Mouse (Mus musculus): ENCODE measurements around the gene Glmp.
"Not testable (repeated sequence)": the region's sequence is repeated elsewhere in the genome, so short reads cannot be mapped to it uniquely, and the experiment has no call there.

Gene Glmp

DNA sequence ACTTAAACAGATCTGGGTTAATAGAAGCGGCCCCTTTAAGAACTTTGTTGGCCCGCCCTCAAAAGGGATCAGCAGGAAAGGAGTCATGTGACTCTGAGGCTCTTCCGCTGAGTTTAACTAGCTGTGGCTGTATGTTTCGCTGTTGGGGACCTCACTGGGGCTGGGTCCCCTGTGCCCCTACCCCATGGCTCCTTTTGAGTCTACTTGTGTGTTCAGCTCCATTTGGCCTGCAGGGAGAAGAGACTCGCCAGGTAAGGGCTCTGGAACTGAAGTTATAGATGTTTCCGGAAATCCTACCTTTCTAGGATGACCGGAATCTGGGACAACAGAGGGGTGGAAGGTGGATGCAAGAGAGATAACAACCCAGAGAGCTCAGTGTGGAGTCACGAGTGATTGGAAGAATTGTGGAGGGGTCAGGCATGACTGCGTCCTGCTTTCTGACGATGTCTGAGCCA is at the start of gene Glmp:
Gene Glmp, plus strand, starts transcription at position 73 of the 455 bp plus-strand sequence.
- peak; percentile 83 to 86 for DNase-seq

DNA sequence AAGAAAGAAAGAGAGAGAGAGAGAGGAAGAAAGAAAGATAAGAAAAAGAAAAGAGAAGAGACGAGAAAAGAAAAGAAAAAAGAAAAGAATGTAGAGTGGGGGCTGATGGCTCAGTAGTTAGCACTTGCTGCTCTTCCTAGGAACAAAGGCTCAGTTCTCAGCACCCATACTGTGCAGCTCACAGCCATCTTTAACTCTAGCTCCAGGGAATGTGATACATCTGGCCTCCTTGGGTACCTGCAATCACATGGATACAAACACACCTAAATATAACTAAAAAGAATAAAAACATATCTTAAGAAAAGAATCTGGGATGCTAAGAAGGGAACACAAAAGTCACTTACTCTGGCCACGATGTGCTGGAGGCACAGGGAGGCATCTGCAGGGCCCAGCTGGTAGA is 48.7 kb upstream of the Glmp start:
- DNase-seq: no peak

DNA sequence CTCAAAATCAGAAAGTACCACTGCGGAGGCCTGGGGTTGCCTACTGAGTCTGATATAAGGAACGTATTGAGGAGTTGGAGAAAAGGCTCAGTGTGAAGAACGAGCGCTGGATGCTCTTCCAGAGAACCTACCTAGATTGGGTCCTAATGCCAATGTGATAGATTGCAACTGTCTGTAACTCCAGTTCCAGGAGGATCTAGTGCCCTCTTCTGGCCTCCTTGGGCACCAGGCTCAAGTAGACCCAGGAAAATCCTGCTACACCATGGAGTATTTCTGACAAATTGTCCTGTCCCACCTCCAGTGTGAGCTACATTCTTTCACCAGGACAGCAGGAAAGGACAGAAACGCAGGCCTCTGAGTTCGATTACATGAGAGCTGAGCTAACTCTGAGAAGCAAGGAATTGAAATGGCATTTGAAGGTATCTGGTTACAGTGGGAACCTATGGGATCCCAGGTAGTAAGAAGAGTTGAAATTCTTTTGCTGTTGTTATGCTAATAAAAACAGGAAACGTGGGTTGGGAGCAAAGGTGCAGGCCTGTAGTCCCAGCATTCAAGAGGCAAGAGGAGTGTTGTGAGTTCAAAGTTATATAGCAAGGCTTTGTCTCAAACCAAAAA is 48.2 kb upstream of the Glmp start:
- peak in 1 of 2 experiments; percentile 49 for DNase-seq

- DNase-seq: no peak
Measured at GRCm38 (mm10) chr3:88280035-88280434, 44.8 kb upstream of the Glmp start.

DNA sequence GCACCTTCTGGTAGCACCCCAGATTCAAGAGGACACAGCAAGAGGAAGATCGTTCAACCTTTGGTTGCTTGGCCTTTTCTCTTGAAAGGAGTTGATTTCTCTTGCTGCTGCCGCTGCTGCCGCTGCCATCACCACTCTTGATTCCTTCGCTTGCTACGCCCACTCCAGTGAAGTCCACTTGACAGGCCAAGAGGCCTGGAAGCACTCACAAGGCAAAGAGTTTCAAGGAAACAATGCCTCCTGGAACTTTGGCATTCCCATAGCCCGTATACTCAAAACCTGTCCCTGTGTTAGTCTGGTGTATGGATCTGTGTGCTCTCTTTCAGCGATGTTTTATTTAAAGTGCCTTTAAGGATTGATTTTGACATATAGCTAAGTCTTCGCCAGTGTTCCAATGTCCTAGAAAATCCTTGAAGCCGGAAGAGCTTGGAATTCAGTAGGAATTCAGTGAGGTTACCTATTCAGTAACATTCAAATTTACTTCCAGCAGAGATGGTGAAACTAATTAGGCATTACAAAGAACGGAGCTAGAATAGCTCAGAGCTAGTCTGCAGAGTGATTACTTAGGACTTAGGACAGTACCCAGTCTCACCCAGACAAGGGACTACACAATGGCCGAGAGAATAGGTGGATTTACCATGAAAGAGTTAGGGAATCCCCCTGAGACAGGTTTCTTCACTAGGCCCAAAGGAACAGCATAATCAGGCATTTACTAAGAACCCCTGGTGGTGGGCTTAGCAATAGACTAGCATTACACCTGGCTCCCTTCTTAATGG is 43.5 kb upstream of the Glmp start:
- DNase-seq: not testable (repeated sequence)

GRCm38 (mm10) chr3:88284815-88285564 is 39.8 kb upstream of the Glmp start:
- not testable (repeated sequence) for DNase-seq

- not testable (repeated sequence) for DNase-seq
Measured at GRCm38 (mm10) chr3:88285565-88285895, 39.3 kb upstream of the Glmp start.

DNA sequence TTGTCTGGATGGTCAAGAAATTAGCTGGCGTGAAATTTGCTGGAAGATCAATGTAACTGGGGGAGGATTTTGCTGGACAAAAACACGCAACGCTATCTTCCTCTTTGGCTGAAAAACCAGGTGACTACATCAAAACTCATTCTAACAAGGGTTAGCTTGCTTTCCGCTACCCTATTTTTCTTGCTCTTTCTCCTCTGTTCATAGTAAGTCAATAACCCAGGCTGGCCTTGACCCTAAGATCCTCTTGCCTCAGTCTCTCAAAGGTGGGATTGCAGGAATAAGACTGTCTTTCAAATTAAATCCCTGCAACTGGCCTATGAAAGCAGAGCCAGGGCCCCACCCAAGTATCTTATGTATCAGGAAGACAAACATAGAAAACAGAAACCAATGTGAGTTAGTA is 37.7 kb upstream of the Glmp start, which contains the start of gene Gm38392:
Gene Gm38392, minus strand, starts transcription at position 101 of the 400 bp plus-strand sequence.
- DNase-seq: no peak

GRCm38 (mm10) chr3:88288133-88288713 is 36.6 kb upstream of the Glmp start:
- not testable (repeated sequence) for DNase-seq

GRCm38 (mm10) chr3:88291970-88292369 is 32.9 kb upstream of the Glmp start:
- DNase-seq: peak; percentile 28 to 46

DNA sequence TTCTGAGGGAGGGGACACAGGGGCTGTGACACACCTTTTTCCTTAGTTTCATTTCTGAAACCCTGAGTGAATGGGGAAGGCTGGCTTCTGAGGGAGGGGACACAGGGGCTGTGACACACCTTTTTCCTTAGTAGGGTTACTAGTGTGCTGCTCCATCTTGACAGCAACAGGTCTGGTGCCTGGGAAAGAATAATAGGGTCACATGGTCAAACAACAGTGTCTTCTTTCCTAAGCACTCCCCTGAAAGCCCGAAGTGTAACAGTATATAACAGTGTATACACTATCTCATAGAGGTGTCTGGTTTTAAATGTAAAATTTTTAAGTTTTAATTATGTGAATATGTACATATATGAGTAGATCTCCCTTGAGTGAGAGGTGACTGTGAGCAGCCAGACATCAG is 29.6 kb upstream of the Glmp start:
- DNase-seq: not testable (repeated sequence)

DNA sequence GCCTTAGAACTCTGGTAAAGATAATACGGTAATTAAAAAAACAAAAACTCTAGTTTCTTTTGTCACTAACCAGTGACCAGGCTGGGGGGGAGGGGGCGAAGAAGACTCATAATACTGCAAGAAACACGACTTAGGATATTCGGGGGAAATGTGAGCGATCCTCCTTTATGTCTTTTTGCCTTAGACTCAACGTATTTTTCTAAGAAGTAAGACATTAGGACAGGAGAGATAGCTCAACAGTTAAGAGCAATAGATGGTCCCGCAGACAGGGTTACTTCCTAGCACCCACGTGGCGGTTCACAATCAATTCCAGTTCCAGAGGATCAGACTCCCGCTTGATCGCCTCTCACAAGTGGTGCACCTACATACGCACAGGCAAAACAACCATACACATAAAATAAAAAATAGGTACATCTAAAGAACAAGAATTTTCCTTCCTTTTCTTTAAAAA is 28.7 kb upstream of the Glmp start:
- DNase-seq: peak in 1 of 2 experiments; percentile 3

DNA sequence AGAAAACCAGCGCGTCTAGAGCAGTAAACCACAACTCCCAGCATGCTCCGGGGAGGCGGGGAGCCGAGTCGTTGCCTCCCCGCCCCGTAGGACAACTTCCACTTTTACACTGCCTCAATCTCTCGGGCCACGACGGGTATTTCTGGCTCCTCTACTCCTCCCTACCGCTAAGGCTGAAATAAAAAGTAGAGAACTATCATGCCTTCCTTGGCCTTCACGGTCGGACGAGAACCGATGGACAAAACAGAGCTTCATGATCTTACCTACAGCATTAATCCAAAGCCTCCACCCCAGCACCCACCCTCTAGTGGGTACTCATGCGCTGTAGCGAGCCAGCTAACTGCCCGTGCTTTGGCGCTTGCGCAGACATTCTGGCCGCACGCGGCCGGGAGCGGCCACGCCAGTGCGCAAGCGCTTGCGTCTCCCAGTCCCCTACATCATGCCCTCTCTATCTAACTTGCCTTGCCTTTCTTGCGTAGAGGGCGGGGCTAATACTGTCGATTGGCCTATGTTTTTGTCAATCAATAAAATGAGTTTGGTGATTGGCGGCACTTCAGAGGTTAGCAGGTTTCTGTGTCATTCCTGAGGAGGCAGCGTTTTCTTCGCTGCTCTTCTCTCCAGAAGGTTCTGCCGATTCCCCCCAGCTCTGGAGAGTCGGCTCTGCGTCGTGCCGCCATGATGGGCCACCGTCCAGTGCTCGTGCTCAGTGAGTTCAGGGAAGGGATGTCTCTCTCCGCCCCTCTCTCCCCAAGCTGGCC is 28.1 kb upstream of the Glmp start, which contains the start of the genes Tsacc and Cct3:
Gene Tsacc, minus strand, starts transcription at position 439 of the 758 bp plus-strand sequence.
Gene Cct3, plus strand, starts transcription at position 556 of the 758 bp plus-strand sequence.
- peak; percentile 97 to 98 for DNase-seq

DNA sequence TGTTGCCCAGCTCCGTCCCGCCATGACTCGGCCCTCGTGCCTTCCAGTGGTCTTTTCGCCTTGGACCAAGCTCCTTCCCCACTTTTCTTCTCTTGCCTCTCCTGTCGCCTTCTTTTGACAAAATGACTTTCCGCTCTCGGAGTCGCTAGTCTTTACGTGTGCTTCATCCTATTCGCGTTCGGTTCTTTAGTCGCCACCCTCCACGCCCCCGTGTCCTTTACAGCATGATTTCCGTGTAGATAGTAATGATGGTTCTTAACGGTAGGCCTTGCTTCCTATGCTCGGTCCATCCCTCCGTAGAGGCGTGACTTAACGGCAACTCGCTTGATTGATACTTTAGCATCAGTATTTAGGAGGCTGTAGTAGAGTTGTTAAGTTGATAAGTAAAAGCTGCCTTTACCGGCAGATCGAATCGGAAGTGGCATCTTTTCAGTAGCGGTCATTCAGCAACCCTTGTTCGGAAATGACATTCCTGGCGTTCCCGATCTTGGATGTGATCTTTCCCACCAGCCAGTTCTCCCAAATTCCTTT is 27.4 kb upstream of the Glmp start:
- peak; percentile 10 to 40 for DNase-seq

DNA sequence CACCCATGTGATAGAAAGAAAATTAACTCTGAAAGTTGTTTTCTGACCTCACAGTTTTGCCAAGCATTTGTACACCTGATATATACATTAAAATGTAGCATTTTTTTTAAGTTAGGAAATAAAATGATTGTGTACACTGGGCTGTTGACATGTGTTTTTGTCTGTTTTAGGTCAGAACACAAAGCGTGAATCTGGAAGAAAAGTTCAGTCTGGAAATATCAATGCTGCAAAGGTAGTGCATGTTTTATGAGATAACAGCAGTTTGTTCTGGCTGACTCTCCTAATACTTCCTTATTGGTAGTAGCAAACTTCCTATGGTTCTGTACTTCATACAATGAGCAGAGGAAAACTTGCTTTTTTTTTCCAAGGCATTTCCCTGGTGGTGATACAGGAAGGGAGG is 25.7 kb upstream of the Glmp start:
- no peak for DNase-seq

- no peak for DNase-seq
Measured at GRCm38 (mm10) chr3:88328956-88329355, 4.1 kb downstream of the Glmp start.

GRCm38 (mm10) chr3:88331282-88331681 is 6.5 kb downstream of the Glmp start:
- peak; percentile 60 to 74 for DNase-seq

DNA sequence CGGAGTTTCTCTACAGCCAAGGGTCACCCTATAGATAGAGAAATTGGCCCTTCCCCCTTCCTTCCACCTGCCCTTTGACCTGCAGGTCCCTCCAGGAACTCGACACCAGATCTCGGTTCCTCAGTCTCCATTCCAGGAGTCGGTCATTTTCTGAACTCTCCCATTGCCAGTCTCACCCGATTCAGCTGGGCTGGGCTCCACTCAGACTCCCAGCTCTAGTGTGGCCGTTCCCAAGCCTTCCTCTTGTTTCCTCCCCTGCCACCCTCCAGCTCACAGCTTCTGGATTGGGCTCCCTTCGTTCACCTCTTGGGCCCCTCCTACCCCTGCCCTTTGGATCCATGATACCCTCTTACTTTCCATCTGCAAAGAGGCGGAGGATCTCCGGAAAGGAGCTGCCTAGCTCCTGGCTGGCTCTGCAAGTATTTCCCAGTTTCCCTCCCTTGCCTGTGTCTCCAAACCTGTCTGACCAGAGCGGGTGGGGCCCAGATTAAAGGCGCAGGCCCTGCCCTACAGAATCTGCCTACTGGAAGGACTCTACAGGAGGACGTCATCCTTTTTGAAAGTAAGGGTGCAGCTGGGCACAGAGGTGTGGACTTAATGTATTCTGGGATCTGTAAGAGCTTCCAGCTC is 9.3 kb downstream of the Glmp start:
- peak; percentile 42 to 67 for DNase-seq

DNA sequence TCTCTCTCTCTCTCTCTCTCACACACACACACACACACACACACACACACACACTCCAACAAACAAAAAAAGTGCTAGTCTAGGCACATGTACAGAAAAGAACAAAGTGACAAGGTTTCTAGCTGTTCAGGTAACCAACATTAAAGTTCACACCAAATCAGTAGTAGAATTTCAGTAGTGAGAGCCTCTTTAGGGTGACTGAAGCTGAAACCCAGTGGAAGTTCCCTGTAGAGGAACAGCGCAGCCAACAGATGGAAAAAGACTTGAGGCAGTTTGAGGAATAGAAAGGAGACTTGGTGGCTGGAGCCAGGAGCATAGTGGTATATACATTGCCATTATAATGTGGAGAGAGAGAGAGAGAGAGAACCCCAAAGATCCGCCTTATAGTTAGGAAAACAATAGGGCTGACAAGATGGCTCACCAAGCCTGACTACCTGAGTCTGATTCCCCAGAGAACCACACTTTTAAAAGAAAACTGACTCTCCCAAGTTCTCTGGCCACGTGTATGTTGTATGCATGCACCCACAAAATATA is 10.1 kb downstream of the Glmp start:
- DNase-seq: no peak

DNA sequence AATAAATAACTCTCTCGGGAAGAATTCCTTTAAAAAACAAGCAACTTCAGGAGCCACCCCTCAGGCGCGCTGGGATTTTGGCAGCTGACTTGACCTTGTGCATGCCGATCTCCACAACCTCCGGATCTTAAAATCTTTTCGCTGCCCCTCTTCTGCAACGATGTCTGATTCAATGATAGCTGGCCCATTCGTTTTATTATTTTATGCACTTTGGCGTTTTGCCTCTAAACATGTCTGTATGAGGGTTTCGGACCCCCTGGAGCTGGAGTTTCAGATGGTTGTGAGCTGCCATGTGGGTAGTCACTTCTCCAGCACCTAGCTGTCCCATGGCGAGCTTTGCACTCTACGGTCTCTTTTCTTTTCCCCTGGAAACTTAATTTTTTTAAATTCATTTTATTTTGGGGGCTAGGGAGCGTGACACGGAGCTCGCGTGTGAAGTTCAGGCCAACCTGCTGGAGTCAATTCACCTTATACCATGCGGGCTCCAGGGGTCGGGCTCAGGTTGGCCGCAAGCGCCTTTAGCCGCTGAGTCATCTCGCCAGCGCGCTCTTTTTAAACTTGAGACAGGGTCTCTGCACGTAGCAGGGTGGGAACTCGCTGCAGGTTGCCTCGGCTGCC is 10.7 kb downstream of the Glmp start:
- peak; percentile 30 to 53 for DNase-seq
